Mouse (Mus musculus) kidney, embryonic 14.5 days (tissue): ENCODE results near the gene Nceh1. TPM values are rescaled to one million over a fixed set of nuclear protein-coding genes. Genes with fewer than 3 reads are reported as not detected.

Source experiments
- ATAC-seq: fragments of 200-750 bp; cut with Nextera tagmentation; 2 replicates; pipeline ENCODE4 v1.8.0; 2017; ENCODE audit warnings: moderate number of reproducible peaks, mild to moderate bottlenecking, moderate TSS enrichment, moderate library complexity; ENCODE audit not compliant: low FRiP score, low TSS enrichment
- H3K27ac ChIP-seq: fragments of 300-500 bp; sonication (generic); 2 replicates; pipeline ENCODE4 v1.5.1; 2014; ENCODE audit warnings: low read depth, mild to moderate bottlenecking, low read length, moderate library complexity, mixed read lengths
- H3K27me3 ChIP-seq: fragments of 300-500 bp; sonication (generic); 2 replicates; pipeline ENCODE4 v1.6.1; 2014; ENCODE audit warnings: mild to moderate bottlenecking, low read length; ENCODE audit not compliant: control insufficient read depth, insufficient read depth
- H3K36me3 ChIP-seq: fragments of 300-500 bp; sonication (generic); 2 replicates; pipeline ENCODE4 v1.6.1; 2014; ENCODE audit warnings: low read length, mixed read lengths; ENCODE audit not compliant: control insufficient read depth, insufficient read depth
- H3K4me1 ChIP-seq: fragments of 300-500 bp; sonication (generic); 2 replicates; pipeline ENCODE4 v1.6.1; 2014; ENCODE audit warnings: low read length, mixed read lengths; ENCODE audit not compliant: control insufficient read depth, insufficient read depth
- H3K4me2 ChIP-seq: fragments of 300-500 bp; sonication (generic); replicated peaks from 2 replicates; pipeline ENCODE4 v1.6.1; 2014; ENCODE audit warnings: low read depth, mild to moderate bottlenecking, low read length
- H3K4me3 ChIP-seq: fragments of 300-500 bp; sonication (generic); 2 replicates; pipeline ENCODE4 v1.5.1; 2014; ENCODE audit warnings: mild to moderate bottlenecking, low read length
- H3K9ac ChIP-seq: fragments of 300-500 bp; sonication (generic); 2 replicates; pipeline ENCODE4 v1.6.1; 2014; ENCODE audit warnings: low read depth, mild to moderate bottlenecking, low read length, moderate library complexity
- H3K9me3 ChIP-seq: fragments of 300-500 bp; sonication (generic); 2 replicates; pipeline ENCODE4 v1.6.1; 2016; ENCODE audit warnings: low read length; ENCODE audit not compliant: control insufficient read depth
- WGBS: fragments of 180-500 bp; shearing (Covaris S2); extraction: QIAGEN DNeasy Blood & Tissue Kit; methylation state at CpG from one replicate; pipeline ENCODE4 v1.1.7; 2014; 5-methylcytosine and 5-hydroxymethylcytosine counted together
- polyA plus RNA-seq: library from polyadenylated mRNA; unstranded; fragments of >200 nt; fragmentation: Nextera tagmentation; extraction: Ambion mirVana; gene quantifications from 2 replicates; pipeline ENCODE4 v1.2.1, GENCODE M21; 2014

Nceh1 gene
- polyA plus RNA-seq, 1 experiment from 2014 or later, result 9.3 TPM

DNA sequence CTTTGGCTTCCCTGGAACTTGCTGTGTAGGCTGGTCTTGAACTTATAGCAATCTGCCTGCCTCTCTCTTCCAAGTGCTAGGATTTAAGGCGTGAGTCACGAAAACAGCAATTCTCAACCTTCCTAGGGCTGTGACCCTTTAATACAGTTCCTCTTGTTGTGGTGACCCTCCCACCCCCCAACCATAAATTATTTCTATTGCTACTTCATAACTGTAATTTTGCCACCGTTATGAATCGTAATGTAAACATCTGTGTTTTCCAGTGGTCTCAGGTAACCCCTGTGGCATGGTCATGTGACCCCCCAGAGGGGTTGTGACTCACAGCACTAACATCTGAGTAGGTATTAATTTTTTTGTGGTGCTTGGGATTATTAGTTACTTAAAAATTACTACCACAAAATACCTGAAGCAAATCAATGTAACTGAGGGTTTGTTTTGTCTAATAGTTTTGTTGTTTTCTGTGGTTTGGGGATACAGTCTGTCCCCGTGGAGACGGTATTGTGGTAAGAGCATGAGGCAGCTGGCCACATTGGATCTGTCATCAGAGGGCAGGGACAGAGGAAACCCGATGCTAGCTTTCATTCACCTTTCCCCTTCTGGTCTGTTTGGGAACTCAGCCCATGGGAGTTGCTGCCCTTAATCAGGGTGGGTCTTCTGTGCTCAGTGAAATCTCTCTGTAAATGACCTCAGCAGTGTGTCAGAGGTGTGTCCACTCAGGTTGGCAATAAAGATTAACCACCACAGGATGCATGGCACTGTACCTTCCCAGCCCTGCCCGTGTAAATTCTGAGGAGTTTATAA, 31.5 kb downstream of the Nceh1 start:
- WGBS, result 56% methylated on average over 8 of the region's 8 CpGs
- H3K4me1 ChIP-seq, result no peaks in the 10 kb centered on the region
- H3K27me3 ChIP-seq, result no peaks in the 10 kb centered on the region
- ATAC-seq, result no peak
- H3K4me3 ChIP-seq, result no peak overlapping the region
- no peaks in the 10 kb centered on the region for H3K36me3 ChIP-seq
- H3K9me3 ChIP-seq, result 0 out of 2 replicates have a peak, but pooled peaks cover 3% of the 10 kb centered on the region
- no peak overlapping the region for H3K4me2 ChIP-seq
- H3K27ac ChIP-seq, result no peak overlapping the region
- no peak overlapping the region for H3K9ac ChIP-seq

- H3K36me3 ChIP-seq, result no peaks in the 10 kb centered on the region
- no peak overlapping the region for H3K9ac ChIP-seq
- no peak overlapping the region for H3K27ac ChIP-seq
- H3K4me2 ChIP-seq, result no peak overlapping the region
- H3K9me3 ChIP-seq, result no peaks in the 10 kb centered on the region
- no peaks in the 10 kb centered on the region for H3K4me1 ChIP-seq
- no peaks in the 10 kb centered on the region for H3K27me3 ChIP-seq
- H3K4me3 ChIP-seq, result no peak overlapping the region
- WGBS, result 87% methylated on average over 7 of the region's 7 CpGs
- no peak for ATAC-seq
Measured at GRCm38 (mm10) chr3:27217331-27217730, 34.6 kb downstream of the Nceh1 start.

GRCm38 (mm10) chr3:27218604-27219003, 35.8 kb downstream of the Nceh1 start:
- H3K4me3 ChIP-seq, result no peak overlapping the region
- H3K9me3 ChIP-seq, result no peaks in the 10 kb centered on the region
- ATAC-seq, result no peak
- H3K27me3 ChIP-seq, result no peaks in the 10 kb centered on the region
- no peak overlapping the region for H3K9ac ChIP-seq
- H3K4me2 ChIP-seq, result no peak overlapping the region
- 90% methylated on average over 5 of the region's 5 CpGs for WGBS
- H3K27ac ChIP-seq, result no peak overlapping the region
- no peaks in the 10 kb centered on the region for H3K4me1 ChIP-seq
- H3K36me3 ChIP-seq, result no peaks in the 10 kb centered on the region

GRCm38 (mm10) chr3:27222052-27222451, 39.3 kb downstream of the Nceh1 start:
- 80% methylated on average over 2 of the region's 2 CpGs for WGBS
- Histone ChIP-seq H3K9me3 (no peaks in the 10 kb centered on the region), H3K4me1 (no peaks in the 10 kb centered on the region), H3K27me3 (no peaks in the 10 kb centered on the region), H3K4me2 (no peak overlapping the region), H3K27ac (no peak overlapping the region), H3K9ac (no peak overlapping the region), H3K4me3 (no peak overlapping the region), H3K36me3 (no peaks in the 10 kb centered on the region; the same call in 1 of the 2 replicates)
- ATAC-seq, result no peak

GRCm38 (mm10) chr3:27222488-27222887, 39.7 kb downstream of the Nceh1 start:
- Histone ChIP-seq H3K4me2 (no peak overlapping the region), H3K27ac (no peak overlapping the region), H3K4me3 (no peak overlapping the region), H3K36me3 (no peaks in the 10 kb centered on the region; the same call in 1 of the 2 replicates), H3K9ac (no peak overlapping the region), H3K4me1 (no peaks in the 10 kb centered on the region), H3K27me3 (no peaks in the 10 kb centered on the region), H3K9me3 (no peaks in the 10 kb centered on the region)
- ATAC-seq, result no peak
- WGBS, result 84% methylated on average over 17 of the region's 17 CpGs

GRCm38 (mm10) chr3:27227629-27228453, 45.1 kb downstream of the Nceh1 start:
- no peaks in the 10 kb centered on the region for H3K9me3 ChIP-seq
- H3K27ac ChIP-seq, result no peak overlapping the region
- WGBS, result 87% methylated on average over 3 of the region's 3 CpGs
- no peak overlapping the region for H3K9ac ChIP-seq
- H3K4me2 ChIP-seq, result no peak overlapping the region
- no peak overlapping the region for H3K4me3 ChIP-seq
- no peaks in the 10 kb centered on the region; the same call in 1 of the 2 replicates for H3K36me3 ChIP-seq
- no peak for ATAC-seq
- no peaks in the 10 kb centered on the region for H3K27me3 ChIP-seq
- no peaks in the 10 kb centered on the region for H3K4me1 ChIP-seq

DNA sequence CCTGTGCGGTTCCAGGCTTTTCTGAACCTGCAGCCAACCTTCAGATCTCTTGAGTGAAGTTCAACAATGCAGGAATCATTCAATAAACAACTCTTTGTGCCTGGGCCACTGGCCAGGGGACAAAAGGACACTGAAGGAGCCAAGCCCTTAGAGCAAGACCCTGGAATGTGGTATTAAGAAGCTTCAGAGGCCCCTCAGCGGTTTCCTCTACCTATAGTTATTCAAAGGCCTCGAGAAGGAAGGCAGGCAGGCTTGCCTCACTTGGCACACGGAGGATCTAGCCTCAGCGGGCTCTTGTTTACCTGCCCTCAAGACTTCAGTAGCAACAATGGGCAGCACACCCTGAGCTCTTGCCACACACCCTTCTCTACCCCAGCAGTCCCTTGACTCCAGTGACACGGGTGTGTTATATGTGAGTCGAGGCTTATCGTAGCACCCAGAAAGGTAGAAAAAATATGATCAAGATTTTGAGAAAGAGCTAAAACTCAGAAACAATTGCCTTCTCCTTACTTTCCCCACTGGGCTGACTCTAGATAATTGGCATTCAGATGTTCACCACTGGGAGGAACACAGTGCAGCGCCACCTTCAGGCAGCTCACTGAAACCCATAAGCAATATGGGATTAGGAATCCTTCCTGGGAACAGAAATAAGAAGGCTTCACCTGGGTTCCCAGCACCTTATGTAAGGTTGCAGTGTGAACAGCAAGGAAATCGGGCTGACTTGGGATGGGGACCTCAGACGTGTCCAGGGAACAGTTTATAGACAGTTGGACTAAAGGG, 46.0 kb downstream of the Nceh1 start:
- H3K9ac ChIP-seq, result no peak overlapping the region
- no peak overlapping the region for H3K27ac ChIP-seq
- H3K27me3 ChIP-seq, result no peaks in the 10 kb centered on the region
- 83% methylated on average over 11 of the region's 11 CpGs for WGBS
- H3K9me3 ChIP-seq, result no peaks in the 10 kb centered on the region
- H3K4me1 ChIP-seq, result no peaks in the 10 kb centered on the region
- H3K4me3 ChIP-seq, result no peak overlapping the region
- H3K4me2 ChIP-seq, result no peak overlapping the region
- no peak for ATAC-seq
- no peaks in the 10 kb centered on the region; the same call in 1 of the 2 replicates for H3K36me3 ChIP-seq

DNA sequence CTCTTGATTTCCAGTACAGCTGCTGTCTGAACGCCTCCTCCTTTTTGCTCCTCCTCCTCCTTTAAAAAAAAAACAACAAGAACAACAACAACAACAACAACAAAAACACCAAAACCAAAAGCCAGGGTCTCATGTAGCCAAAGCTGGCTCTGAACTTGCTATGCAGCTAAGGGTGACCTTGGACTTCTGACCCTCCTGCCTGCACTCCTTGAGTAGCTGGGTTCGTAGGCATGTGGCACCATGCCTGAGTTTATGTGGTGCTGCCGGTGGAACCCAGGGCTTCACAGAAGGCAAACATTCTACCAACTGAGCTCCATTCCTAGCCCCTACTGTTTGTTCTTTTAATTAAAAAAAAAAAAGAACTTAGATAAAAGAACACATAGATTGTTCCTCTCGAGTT, 50.6 kb downstream of the Nceh1 start:
- Histone ChIP-seq H3K9me3 (no peaks in the 10 kb centered on the region), H3K27me3 (no peaks in the 10 kb centered on the region), H3K27ac (no peak overlapping the region), H3K4me3 (no peak overlapping the region), H3K4me2 (no peak overlapping the region), H3K9ac (no peak overlapping the region), H3K4me1 (no peaks in the 10 kb centered on the region), H3K36me3 (no peaks in the 10 kb centered on the region)
- WGBS, result 86% methylated on average over 4 of the region's 4 CpGs
- no peak for ATAC-seq
